Mouse (Mus musculus): ENCODE data around the gene Stx2. TPM values are rescaled to one million over a fixed set of nuclear protein-coding genes. Genes with fewer than 3 reads are reported as not detected.
"Not testable (repeated sequence)": the region's sequence is repeated elsewhere in the genome, so short reads cannot be mapped to it uniquely, and the experiment has no call there.

Stx2 gene
- polyA plus RNA-seq, 1 experiment from 2014 or later: 25.3 TPM

DNA sequence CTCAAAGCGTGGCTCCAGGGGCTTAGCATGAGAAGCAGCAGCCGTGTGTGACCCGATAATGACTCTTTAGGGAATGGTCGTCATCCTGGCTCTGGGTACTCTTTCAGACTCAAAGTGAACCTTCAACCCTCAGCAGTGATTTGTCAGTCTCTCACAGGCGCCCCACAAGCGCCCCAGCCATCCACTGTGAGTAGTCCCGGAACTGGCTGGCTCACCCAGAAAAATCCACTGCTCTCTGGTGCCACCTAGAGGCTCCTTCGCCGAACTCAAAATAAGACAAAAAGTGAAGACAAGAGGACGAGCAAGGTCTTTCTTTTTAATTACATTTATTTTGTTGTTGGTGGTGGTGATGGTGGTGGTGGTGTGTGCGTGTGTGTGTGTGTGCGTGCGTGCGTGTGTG is 37.1 kb downstream of the Stx2 start:
- 25% methylated on average over 14 of the region's 14 CpGs for WGBS
- H3K27me3 ChIP-seq (ENCODE audit: poor library complexity, severe bottlenecking): peaks cover 6% of the 10 kb centered on the region; the same call in 1 of the 2 replicates
- H3K9me3 ChIP-seq: peaks cover 4% of the 10 kb centered on the region; the same call in 1 of the 2 replicates
- peaks cover 21% of the 10 kb centered on the region for H3K4me1 ChIP-seq
- no peaks in the 10 kb centered on the region for H3K36me3 ChIP-seq (replicated peaks)
- peak; percentile 76 for DNase-seq (ENCODE audit: extremely low spot score, low spot score)
- peak overlapping the region; percentile 3; the same call in 1 of the 2 replicates for H3K4me3 ChIP-seq
- no peak overlapping the region for H3K27ac ChIP-seq

DNA sequence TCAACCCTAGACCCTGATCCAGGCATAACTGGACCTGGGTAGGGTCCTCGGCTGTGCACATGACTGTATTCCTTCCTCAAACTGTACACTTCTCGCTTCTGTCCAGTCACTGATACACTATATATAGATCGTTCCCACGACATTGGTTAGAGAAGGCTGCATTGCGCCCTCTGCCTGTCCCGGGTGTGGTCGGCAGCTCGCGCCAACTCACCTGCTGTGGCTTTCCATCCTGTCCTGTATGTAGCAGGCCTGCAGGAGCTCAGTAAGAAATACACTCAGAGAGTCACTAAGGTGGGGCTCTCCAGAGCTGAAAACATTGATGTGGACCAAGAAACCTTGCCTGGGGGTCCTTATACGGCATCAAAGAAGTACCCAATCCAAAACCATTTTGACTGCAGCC is 37.5 kb downstream of the Stx2 start:
- Histone ChIP-seq H3K4me3 (peak overlapping the region; percentile 3; the same call in 1 of the 2 replicates), H3K27ac (no peak overlapping the region), H3K9me3 (peaks cover 4% of the 10 kb centered on the region; the same call in 1 of the 2 replicates), H3K36me3 (replicated peaks) (no peaks in the 10 kb centered on the region), H3K27me3 (ENCODE audit: poor library complexity, severe bottlenecking) (peaks cover 6% of the 10 kb centered on the region; the same call in 1 of the 2 replicates), H3K4me1 (peaks cover 17% of the 10 kb centered on the region)
- DNase-seq (ENCODE audit: extremely low spot score, low spot score): no peak
- WGBS: 71% methylated on average over 10 of the region's 10 CpGs

DNA sequence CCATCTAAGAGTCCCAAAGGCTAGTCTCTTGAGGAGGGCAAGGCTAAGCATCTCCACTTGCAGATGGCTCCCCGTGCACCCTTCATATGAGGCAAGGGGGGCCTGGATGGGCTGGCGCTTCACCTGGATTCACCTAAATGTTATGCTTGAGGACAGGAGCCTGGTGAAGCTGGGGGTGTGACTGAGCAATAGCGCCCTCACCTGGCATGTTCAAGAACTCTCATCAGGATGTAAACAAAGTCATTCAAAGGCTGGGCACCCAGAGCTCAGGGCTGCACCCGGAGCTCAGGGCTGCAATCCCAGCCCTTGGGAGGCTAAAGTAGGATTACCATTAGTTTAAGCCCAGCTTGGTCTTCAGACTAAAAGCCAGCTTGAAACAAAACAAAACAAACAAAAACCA is 44.0 kb downstream of the Stx2 start:
- no peak overlapping the region for H3K4me3 ChIP-seq
- WGBS: 53% methylated on average over 4 of the region's 4 CpGs
- no peaks in the 10 kb centered on the region for H3K4me1 ChIP-seq
- H3K9me3 ChIP-seq: peaks cover 16% of the 10 kb centered on the region
- no peaks in the 10 kb centered on the region for H3K27me3 ChIP-seq (ENCODE audit: poor library complexity, severe bottlenecking)
- H3K27ac ChIP-seq: no peak overlapping the region
- DNase-seq (ENCODE audit: extremely low spot score, low spot score): no peak
- H3K36me3 ChIP-seq (replicated peaks): no peaks in the 10 kb centered on the region

DNA sequence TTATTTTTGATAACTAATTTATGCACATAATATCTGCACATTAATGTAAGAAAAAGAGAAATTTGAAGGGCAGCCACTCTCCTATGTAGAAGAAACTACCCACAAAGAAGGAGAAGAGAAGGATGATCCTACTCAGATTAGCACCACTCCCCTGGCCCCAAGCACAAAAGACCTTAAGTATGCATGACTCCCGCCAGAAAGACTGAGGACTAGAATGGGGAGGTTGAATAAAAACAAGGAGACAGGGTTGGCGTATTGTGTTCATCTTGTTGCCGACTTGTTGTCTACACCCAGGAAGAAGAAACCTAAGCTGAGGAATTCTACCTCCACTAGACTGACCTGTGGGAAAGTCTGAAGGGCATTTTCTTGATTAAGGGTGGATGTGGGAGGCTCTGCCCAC is 49.5 kb downstream of the Stx2 start:
- no peaks in the 10 kb centered on the region for H3K4me1 ChIP-seq
- DNase-seq (ENCODE audit: extremely low spot score, low spot score): no peak
- no peaks in the 10 kb centered on the region for H3K36me3 ChIP-seq (replicated peaks)
- no peak overlapping the region for H3K27ac ChIP-seq
- no peak overlapping the region for H3K4me3 ChIP-seq
- peaks cover 17% of the 10 kb centered on the region for H3K9me3 ChIP-seq
- no peaks in the 10 kb centered on the region for H3K27me3 ChIP-seq (ENCODE audit: poor library complexity, severe bottlenecking)
- 86% methylated on average over 3 of the region's 3 CpGs for WGBS

DNA sequence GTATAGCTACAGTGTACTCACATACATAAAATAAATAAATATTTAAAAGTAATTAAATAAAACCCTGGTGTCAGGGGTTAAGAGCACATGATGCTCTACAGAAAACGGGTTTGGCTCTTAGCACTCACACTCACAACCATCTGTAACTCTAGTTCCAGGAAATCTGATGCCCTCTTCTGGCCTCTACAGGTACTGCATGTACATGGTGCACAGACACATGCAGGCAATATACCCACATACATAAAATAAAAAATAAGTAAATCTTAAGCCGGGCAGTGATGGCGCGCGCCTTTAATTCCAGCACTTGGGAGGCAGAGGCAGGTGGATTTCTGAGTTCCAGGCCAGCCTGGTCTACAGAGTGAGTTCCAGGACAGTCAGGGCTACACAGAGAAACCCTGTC is 54.0 kb downstream of the Stx2 start:
- H3K36me3 ChIP-seq (replicated peaks); H3K4me3 ChIP-seq; H3K27ac ChIP-seq; H3K9me3 ChIP-seq: not testable (repeated sequence)
- Histone ChIP-seq H3K4me1 (peaks cover 25% of the 10 kb centered on the region), H3K27me3 (ENCODE audit: poor library complexity, severe bottlenecking) (peaks cover 32% of the 10 kb centered on the region)
- 87% methylated on average over 5 of the region's 5 CpGs for WGBS
- peak; percentile 21 for DNase-seq (ENCODE audit: extremely low spot score, low spot score)

DNA sequence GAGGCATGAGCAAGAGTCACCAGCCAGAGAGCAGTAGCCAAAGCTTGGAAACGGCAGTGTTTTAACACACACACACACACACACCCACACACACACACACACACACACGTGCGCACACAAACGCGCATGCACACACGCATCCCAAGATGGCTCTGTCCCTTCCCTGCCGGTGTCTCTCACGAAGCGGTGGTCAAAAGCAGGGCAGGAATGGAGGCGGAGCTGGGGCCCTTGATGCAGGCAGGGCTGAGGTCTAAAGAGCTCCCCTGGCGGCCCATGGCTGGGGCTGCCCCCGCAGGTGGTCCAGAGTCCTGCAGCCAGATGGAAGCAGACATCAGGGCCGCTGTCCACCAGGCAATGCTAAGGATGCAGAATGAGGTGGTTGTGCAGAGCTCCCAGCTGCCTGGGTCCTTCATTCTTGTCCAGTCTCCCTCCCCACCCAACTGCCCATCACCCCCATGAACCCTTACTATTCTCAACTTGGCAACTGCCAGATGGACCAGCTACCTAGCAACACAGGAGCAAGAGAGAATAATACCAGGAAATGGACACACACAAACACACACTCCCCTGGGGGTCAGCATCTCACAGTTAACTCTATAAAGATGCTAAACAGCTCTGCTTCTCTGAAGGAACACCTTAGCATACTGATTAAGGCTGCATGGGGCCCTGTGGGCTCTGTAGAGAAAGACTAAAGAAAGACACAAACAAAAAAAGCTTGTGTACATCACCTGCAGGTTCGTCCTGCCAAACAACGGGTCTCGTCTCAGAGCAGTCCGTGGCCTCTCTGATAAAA is 54.9 kb downstream of the Stx2 start, which contains the start of gene Rimbp2:
TSS of gene Rimbp2 (minus strand) at position 209 of the 793 bp plus-strand sequence.
- 8% methylated on average over 17 of the region's 17 CpGs for WGBS
- H3K27me3 ChIP-seq (ENCODE audit: poor library complexity, severe bottlenecking): peaks cover 32% of the 10 kb centered on the region
- DNase-seq (ENCODE audit: extremely low spot score, low spot score): peak; percentile 71
- H3K36me3 ChIP-seq (replicated peaks): no peaks in the 10 kb centered on the region
- peak within 1 kb of the TSS; percentile 64 for H3K4me3 ChIP-seq
- peak within 1 kb of the TSS; percentile 83 for H3K27ac ChIP-seq
- H3K4me1 ChIP-seq: peaks cover 25% of the 10 kb centered on the region
- peaks cover 5% of the 10 kb centered on the region; the same call in 1 of the 2 replicates for H3K9me3 ChIP-seq

DNA sequence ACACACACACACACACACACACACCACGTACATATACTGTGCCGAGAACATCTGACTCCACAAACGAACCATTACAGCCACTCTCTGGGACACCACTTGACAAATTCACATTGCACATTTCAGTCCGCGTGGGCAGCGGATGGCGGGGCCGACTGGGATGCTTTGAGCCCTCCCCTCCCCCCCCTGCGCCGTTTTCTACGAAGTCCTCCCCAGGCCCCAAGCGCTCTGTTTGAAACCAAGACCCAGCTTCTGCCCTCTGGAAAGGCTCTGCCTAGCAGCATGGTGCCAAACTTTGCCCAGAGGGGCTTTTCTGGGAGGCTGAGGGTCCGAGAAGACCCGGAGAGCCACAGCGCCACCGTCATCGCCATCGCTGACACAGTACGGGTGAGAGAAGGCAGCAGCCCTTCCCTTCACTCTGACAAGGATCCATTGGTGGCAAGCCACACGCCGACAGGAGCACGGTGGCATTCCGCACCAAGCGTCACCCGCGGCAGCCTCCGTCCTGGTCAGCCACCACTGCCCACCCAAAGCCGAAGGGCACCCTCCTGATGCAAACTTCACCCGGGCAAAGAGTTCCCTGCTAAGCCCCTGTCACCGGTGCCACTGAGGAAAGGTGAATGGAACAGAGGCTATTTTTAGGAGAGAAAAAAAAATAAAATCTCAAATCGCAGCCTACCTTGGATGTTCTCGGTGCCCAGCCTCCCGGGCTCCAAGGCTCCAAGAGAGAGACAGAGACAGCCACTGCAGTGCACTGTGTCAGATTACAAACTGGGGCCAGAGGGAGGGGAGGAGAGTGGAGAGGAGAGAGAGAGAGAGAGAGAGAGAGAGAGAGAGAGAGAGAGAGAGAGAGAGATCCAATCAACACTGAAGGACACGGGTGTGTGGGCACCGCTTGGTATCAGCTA is 55.8 kb downstream of the Stx2 start:
- Histone ChIP-seq H3K27ac (peak overlapping the region; percentile 83), H3K4me3 (peak overlapping the region; percentile 64), H3K36me3 (replicated peaks) (no peaks in the 10 kb centered on the region), H3K9me3 (peaks cover 5% of the 10 kb centered on the region; the same call in 1 of the 2 replicates), H3K27me3 (ENCODE audit: poor library complexity, severe bottlenecking) (peaks cover 32% of the 10 kb centered on the region), H3K4me1 (peaks cover 25% of the 10 kb centered on the region)
- peak; percentile 34 for DNase-seq (ENCODE audit: extremely low spot score, low spot score)
- WGBS: under 1% methylated on average over 35 of the region's 35 CpGs

DNA sequence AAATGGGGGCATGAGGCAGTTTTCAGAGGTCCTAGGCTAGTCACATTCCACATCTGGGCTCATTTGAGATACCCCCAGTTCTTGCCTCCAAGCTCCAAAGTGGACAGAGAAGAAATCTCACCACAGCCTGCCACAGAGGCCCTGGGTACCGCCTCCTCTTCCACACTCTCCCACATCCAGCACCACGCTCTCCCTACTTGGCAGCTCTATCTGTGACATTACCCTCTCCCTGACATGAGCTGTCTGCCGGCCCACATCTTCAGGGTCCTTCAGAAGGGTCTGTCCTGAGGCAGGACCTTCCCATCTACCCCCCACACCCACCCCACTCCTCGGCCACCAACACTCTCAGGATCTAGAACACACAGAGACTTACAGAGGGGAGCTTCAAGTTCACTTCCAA is 56.9 kb downstream of the Stx2 start:
- 44% methylated on average over 4 of the region's 4 CpGs for WGBS
- peaks cover 25% of the 10 kb centered on the region for H3K4me1 ChIP-seq
- H3K36me3 ChIP-seq (replicated peaks): no peaks in the 10 kb centered on the region
- H3K4me3 ChIP-seq: peak overlapping the region; percentile 64
- DNase-seq (ENCODE audit: extremely low spot score, low spot score): no peak
- no peak overlapping the region for H3K27ac ChIP-seq
- H3K9me3 ChIP-seq: peaks cover 5% of the 10 kb centered on the region; the same call in 1 of the 2 replicates
- peaks cover 32% of the 10 kb centered on the region for H3K27me3 ChIP-seq (ENCODE audit: poor library complexity, severe bottlenecking)

DNA sequence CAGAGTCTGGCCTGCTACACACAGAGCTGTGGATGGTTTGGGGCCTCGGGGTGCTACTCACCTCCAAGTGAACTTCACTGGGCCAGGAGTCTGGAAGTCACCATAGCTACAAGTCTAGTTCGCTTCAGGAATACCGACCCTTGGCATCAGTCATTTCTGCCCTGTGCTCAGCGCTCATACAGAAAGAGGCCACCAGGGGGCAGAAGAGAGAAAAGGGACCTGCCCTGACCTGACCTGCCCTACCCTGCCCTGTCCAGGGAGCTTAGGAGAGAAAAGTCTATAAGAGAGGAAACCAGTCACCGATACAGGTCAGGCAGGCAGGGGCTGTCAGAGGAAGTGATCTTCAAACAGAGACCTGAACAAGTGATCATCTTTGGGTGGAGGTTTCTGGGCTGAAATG is 61.3 kb downstream of the Stx2 start:
- WGBS: 78% methylated on average over 5 of the region's 5 CpGs
- H3K4me1 ChIP-seq: peaks cover 7% of the 10 kb centered on the region
- H3K27ac ChIP-seq: no peak overlapping the region
- no peaks in the 10 kb centered on the region for H3K36me3 ChIP-seq (replicated peaks)
- peak; percentile 22 for DNase-seq (ENCODE audit: extremely low spot score, low spot score)
- H3K27me3 ChIP-seq (ENCODE audit: poor library complexity, severe bottlenecking): peaks cover 22% of the 10 kb centered on the region
- H3K4me3 ChIP-seq: no peak overlapping the region
- H3K9me3 ChIP-seq: peaks cover 5% of the 10 kb centered on the region; the same call in 1 of the 2 replicates

DNA sequence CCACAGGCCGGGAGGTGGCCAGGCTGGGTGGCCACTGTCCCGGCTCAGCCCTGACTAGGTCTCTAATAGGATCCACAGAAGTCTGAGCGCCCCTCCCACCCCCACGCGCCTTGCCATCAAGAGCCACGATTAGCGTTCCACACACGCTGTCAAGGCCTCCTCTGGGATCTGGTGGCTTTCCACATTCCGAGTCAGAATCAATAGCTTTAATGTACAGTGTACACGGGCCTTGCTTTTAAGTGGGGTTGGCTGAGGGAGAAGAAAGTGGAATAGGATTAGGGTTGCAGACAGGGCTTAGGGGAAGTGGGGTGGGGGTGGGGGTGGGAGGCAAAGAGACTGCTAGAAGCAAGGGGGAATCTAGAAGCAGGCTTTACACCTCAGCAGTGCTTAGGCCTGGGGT is 67.9 kb downstream of the Stx2 start:
- WGBS: 90% methylated on average over 10 of the region's 10 CpGs

DNA sequence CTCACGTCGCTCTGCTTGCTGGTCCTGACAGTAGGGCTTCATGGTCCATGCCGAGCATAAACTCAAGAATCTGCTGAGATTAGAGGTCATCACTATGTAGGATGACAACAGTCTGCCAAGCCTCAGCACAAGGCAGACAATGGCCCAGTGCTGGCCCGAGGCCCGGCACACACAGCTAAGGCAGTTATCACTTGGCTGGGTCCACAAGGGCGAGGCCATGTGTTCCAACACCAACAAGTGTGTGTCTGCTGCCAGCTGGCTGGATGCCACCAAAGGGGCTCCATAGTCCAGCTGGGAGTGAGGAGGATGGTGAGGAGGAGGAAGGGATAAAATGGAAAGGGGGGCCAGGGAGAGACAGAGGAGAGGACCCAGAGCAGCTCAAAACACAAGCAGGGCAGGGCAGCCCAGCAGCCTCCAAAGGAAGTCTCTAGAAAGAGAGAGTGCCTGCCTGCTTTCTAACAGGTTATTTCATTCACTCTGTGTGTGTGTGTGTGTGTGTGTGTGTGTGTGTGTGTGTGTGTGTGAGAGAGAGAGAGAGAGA is 72.9 kb downstream of the Stx2 start:
- Histone ChIP-seq H3K36me3 (replicated peaks) (no peaks in the 10 kb centered on the region), H3K4me1 (peaks cover 10% of the 10 kb centered on the region), H3K4me3 (no peak overlapping the region), H3K27me3 (ENCODE audit: poor library complexity, severe bottlenecking) (peaks cover 7% of the 10 kb centered on the region; the same call in 1 of the 2 replicates), H3K27ac (no peak overlapping the region), H3K9me3 (peaks cover 4% of the 10 kb centered on the region; the same call in 1 of the 2 replicates)
- DNase-seq (ENCODE audit: extremely low spot score, low spot score): no peak
- WGBS: 94% methylated on average over 6 of the region's 6 CpGs

More for the DNA sequence above, 67.9 kb downstream of the Stx2 start:
- H3K9me3 ChIP-seq: no peaks in the 10 kb centered on the region
- no peak for DNase-seq (ENCODE audit: extremely low spot score, low spot score)
- no peaks in the 10 kb centered on the region for H3K36me3 ChIP-seq (replicated peaks)
- no peak overlapping the region for H3K27ac ChIP-seq
- no peaks in the 10 kb centered on the region for H3K27me3 ChIP-seq (ENCODE audit: poor library complexity, severe bottlenecking)
- no peak overlapping the region for H3K4me3 ChIP-seq
- no peaks in the 10 kb centered on the region for H3K4me1 ChIP-seq
